Mouse (Mus musculus) urinary bladder, postnatal 14 days (tissue): ENCODE results near the gene Itgb4.

Experiments
- DNase-seq: peaks from one replicate; pipeline ENCODE4 v3.0.0; 2021; ENCODE audit warnings: low spot score

The Itgb4 gene

GRCm38 (mm10) chr11:115974309-115975082 is at the start of gene Itgb4:
TSS of gene Itgb4 (plus strand) at chr11:115974709.
- peak; percentile 83 for DNase-seq

GRCm38 (mm10) chr11:115929031-115929430 is 45.5 kb upstream of the Itgb4 start:
- no peak for DNase-seq

- DNase-seq, result no peak
Measured at GRCm38 (mm10) chr11:115929818-115930217, 44.7 kb upstream of the Itgb4 start.

- no peak for DNase-seq
Measured at GRCm38 (mm10) chr11:115931235-115931634, 43.3 kb upstream of the Itgb4 start.

- DNase-seq, result peak; percentile 97
Measured at GRCm38 (mm10) chr11:115933108-115933746, 41.3 kb upstream of the Itgb4 start, which contains the start of the genes Sap30bp and Recql5. TSS of gene Sap30bp (plus strand) at chr11:115933282. TSS of gene Recql5 (minus strand) at chr11:115933477.

GRCm38 (mm10) chr11:115933747-115934110 is 40.8 kb upstream of the Itgb4 start:
- DNase-seq, result no peak

- DNase-seq, result peak; percentile 72
Measured at GRCm38 (mm10) chr11:115939690-115940329, 34.7 kb upstream of the Itgb4 start.

GRCm38 (mm10) chr11:115941980-115942379 is 32.5 kb upstream of the Itgb4 start:
- DNase-seq, result no peak

GRCm38 (mm10) chr11:115945247-115945646 is 29.3 kb upstream of the Itgb4 start:
- peak; percentile 55 for DNase-seq

GRCm38 (mm10) chr11:115946221-115946828 is 28.2 kb upstream of the Itgb4 start:
- no peak for DNase-seq

GRCm38 (mm10) chr11:115948316-115948715 is 26.2 kb upstream of the Itgb4 start:
- no peak for DNase-seq

- no peak for DNase-seq
Measured at GRCm38 (mm10) chr11:115950719-115951118, 23.8 kb upstream of the Itgb4 start.

- peak; percentile 42 for DNase-seq
Measured at GRCm38 (mm10) chr11:115954712-115955111, 19.8 kb upstream of the Itgb4 start.

GRCm38 (mm10) chr11:115955195-115955858 is 19.2 kb upstream of the Itgb4 start:
- DNase-seq, result peak; percentile 37

- no peak for DNase-seq
Measured at GRCm38 (mm10) chr11:115956453-115956852, 18.1 kb upstream of the Itgb4 start.

- DNase-seq, result peak; percentile 64
Measured at GRCm38 (mm10) chr11:115957971-115958370, 16.5 kb upstream of the Itgb4 start.

- no peak for DNase-seq
Measured at GRCm38 (mm10) chr11:115959018-115959417, 15.5 kb upstream of the Itgb4 start.

- no peak for DNase-seq
Measured at GRCm38 (mm10) chr11:115962651-115963412, 11.7 kb upstream of the Itgb4 start.

GRCm38 (mm10) chr11:115964977-115965604 is 9.4 kb upstream of the Itgb4 start:
- peak; percentile 48 for DNase-seq

- DNase-seq, result no peak
Measured at GRCm38 (mm10) chr11:115968731-115969405, 5.6 kb upstream of the Itgb4 start.
